Mouse (Mus musculus) intestine, postnatal 0 days (tissue): ENCODE measurements at regions not wholly inside any gene's neighbourhood (a gene's known extent, or its start where the extent isn't known, plus 50 kb on each side); places are given as distances from the start of the nearest gene placed in this dataset.

Experiments used
- ATAC-seq: fragments of 200-750 bp; cut with Nextera tagmentation; 2 replicates; pipeline ENCODE4 v1.8.0; 2017; ENCODE audit warnings: mild to moderate bottlenecking, moderate TSS enrichment, moderate library complexity
- H3K27ac ChIP-seq: fragments of 300-500 bp; sonication (generic); 2 replicates; pipeline ENCODE4 v1.5.1; 2014; ENCODE audit warnings: mild to moderate bottlenecking, low read depth, low read length, moderate library complexity
- H3K27me3 ChIP-seq: fragments of 300-500 bp; sonication (generic); replicated peaks from 2 replicates; pipeline ENCODE4 v1.6.1; 2014; ENCODE audit warnings: low read length, mixed read lengths; ENCODE audit not compliant: control insufficient read depth, insufficient read depth
- H3K36me3 ChIP-seq: fragments of 300-500 bp; sonication (generic); 2 replicates; pipeline ENCODE4 v1.6.1; 2014; ENCODE audit warnings: mild to moderate bottlenecking, moderate library complexity; ENCODE audit not compliant: control insufficient read depth, insufficient read depth
- H3K4me1 ChIP-seq: fragments of 300-500 bp; sonication (generic); replicated peaks from 2 replicates; pipeline ENCODE4 v1.6.1; 2014; ENCODE audit warnings: antibody characterized with exemption, low read length, mixed read lengths; ENCODE audit not compliant: control insufficient read depth, insufficient read depth
- H3K4me2 ChIP-seq: fragments of 300-500 bp; sonication (generic); replicated peaks from 2 replicates; pipeline ENCODE4 v1.6.1; 2014; ENCODE audit warnings: low read depth, mild to moderate bottlenecking, moderate library complexity
- H3K4me3 ChIP-seq: fragments of 300-500 bp; sonication (generic); 2 replicates; pipeline ENCODE4 v1.5.1; 2014; ENCODE audit warnings: low read depth, low read length
- H3K9ac ChIP-seq: fragments of 300-500 bp; sonication (generic); 2 replicates; pipeline ENCODE4 v1.6.1; 2014; ENCODE audit warnings: mild to moderate bottlenecking, low read depth, low read length
- H3K9me3 ChIP-seq: fragments of 300-500 bp; sonication (generic); 2 replicates; pipeline ENCODE4 v1.6.1; 2016; ENCODE audit warnings: mixed run types; ENCODE audit not compliant: control insufficient read depth
- CTCF ChIP-seq: sonication (generic); IDR thresholded peaks from 2 replicates; pipeline ENCODE4 v1.5.1; 2016; ENCODE audit warnings: low read depth, mild to moderate bottlenecking, control low read depth, antibody characterized with exemption, moderate library complexity
- WGBS: fragments of 180-500 bp; shearing (Covaris S2); extraction: QIAGEN DNeasy Blood & Tissue Kit; methylation state at CpG from one replicate; pipeline ENCODE4 v1.1.7; 2014; 5-methylcytosine and 5-hydroxymethylcytosine counted together

GRCm38 (mm10) chr4:50235476-50235875 is 389.9 kb upstream of the Grin3a start:
- no peak overlapping the region for H3K4me3 ChIP-seq
- no peak overlapping the region for H3K27ac ChIP-seq
- ATAC-seq, result no peak
- no peak overlapping the region for H3K4me2 ChIP-seq
- H3K36me3 ChIP-seq, result no peaks in the 10 kb centered on the region
- no peak overlapping the region for H3K9ac ChIP-seq
- no peaks in the 10 kb centered on the region for H3K9me3 ChIP-seq
- TF ChIP-seq CTCF, result no peak
- H3K4me1 ChIP-seq, result no peaks in the 10 kb centered on the region
- WGBS, result 85% methylated on average over 3 of the region's 3 CpGs
- H3K27me3 ChIP-seq, result no peaks in the 10 kb centered on the region

GRCm38 (mm10) chr4:50203348-50203747 is 357.8 kb upstream of the Grin3a start:
- Histone ChIP-seq H3K27ac (no peak overlapping the region), H3K4me1 (no peaks in the 10 kb centered on the region), H3K9ac (no peak overlapping the region), H3K4me3 (no peak overlapping the region), H3K36me3 (no peaks in the 10 kb centered on the region), H3K4me2 (no peak overlapping the region), H3K9me3 (no peaks in the 10 kb centered on the region), H3K27me3 (no peaks in the 10 kb centered on the region)
- WGBS, result 50% methylated on average over 3 of the region's 3 CpGs
- ATAC-seq, result no peak
- TF ChIP-seq CTCF, result no peak

- no peaks in the 10 kb centered on the region for H3K36me3 ChIP-seq
- no peak overlapping the region for H3K4me2 ChIP-seq
- no peak overlapping the region for H3K9ac ChIP-seq
- TF ChIP-seq CTCF, result no peak
- no peak for ATAC-seq
- H3K27me3 ChIP-seq, result no peaks in the 10 kb centered on the region
- no peaks in the 10 kb centered on the region for H3K9me3 ChIP-seq
- H3K4me1 ChIP-seq, result no peaks in the 10 kb centered on the region
- no peak overlapping the region for H3K27ac ChIP-seq
- no peak overlapping the region for H3K4me3 ChIP-seq
These were observed 331.7 kb upstream of the Grin3a start for GRCm38 (mm10) chr4:50177196-50177595.

- no peak overlapping the region for H3K4me3 ChIP-seq
- no peaks in the 10 kb centered on the region for H3K9me3 ChIP-seq
- H3K27ac ChIP-seq, result no peak overlapping the region
- WGBS, result 87% methylated on average over 2 of the region's 2 CpGs
- H3K4me1 ChIP-seq, result no peaks in the 10 kb centered on the region
- no peaks in the 10 kb centered on the region for H3K27me3 ChIP-seq
- ATAC-seq, result no peak
- no peak overlapping the region for H3K4me2 ChIP-seq
- H3K9ac ChIP-seq, result no peak overlapping the region
- no peaks in the 10 kb centered on the region for H3K36me3 ChIP-seq
- no peak for TF ChIP-seq CTCF
These were observed 331.1 kb upstream of the Grin3a start for GRCm38 (mm10) chr4:50176656-50177055.

DNA sequence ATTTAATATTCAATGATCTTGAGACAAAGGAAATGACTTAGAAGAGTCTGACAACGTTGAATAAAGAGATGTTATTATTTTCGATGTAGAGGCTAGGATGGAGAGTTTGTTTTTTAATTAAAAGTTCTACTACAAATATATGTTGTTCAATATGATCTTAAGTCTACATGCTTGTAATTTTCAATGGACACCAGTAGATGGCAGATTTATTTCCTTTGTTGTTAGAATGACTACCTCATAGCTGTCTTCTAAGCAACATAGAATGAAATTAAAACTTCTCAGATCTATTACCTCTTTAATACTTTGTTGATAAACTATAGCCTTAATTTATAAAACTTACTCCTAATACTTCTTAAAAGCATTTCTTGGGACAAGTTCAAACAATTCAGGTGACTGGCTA is 315.3 kb upstream of the Grin3a start:
- Histone ChIP-seq H3K36me3 (no peaks in the 10 kb centered on the region), H3K27me3 (no peaks in the 10 kb centered on the region), H3K4me1 (no peaks in the 10 kb centered on the region), H3K4me3 (no peak overlapping the region), H3K9ac (no peak overlapping the region), H3K9me3 (no peaks in the 10 kb centered on the region), H3K4me2 (no peak overlapping the region), H3K27ac (no peak overlapping the region)
- no peak for ATAC-seq
- WGBS, result 61% methylated on average over 2 of the region's 2 CpGs
- no peak for TF ChIP-seq CTCF

DNA sequence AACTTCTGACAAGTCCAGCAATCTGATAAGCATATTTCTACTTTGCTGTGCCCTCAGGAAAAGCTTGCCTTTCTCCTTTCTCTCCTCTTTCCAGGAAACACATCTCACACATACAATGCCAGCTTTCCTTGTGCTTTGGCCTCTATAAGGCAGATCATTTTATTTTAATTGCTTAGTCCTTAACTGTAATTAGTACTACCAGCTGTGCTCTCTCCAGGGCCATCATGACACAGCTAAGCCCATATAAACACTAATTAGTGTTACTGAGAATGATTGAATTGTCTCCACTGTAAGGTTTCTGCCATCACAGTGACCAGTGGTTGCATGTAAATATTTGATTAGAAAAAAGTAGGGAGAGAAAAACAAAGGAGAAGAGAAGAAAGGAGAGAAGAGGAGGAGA is 300.4 kb upstream of the Grin3a start:
- H3K27ac ChIP-seq, result no peak overlapping the region
- H3K4me2 ChIP-seq, result no peak overlapping the region
- no peaks in the 10 kb centered on the region for H3K36me3 ChIP-seq
- no peak overlapping the region for H3K4me3 ChIP-seq
- TF ChIP-seq CTCF, result no peak
- ATAC-seq, result no peak
- H3K9me3 ChIP-seq, result no peaks in the 10 kb centered on the region
- H3K27me3 ChIP-seq, result no peaks in the 10 kb centered on the region
- H3K4me1 ChIP-seq, result no peaks in the 10 kb centered on the region
- H3K9ac ChIP-seq, result no peak overlapping the region

- Histone ChIP-seq H3K4me3 (no peak overlapping the region), H3K36me3 (no peaks in the 10 kb centered on the region), H3K4me2 (no peak overlapping the region), H3K4me1 (no peaks in the 10 kb centered on the region), H3K27me3 (no peaks in the 10 kb centered on the region), H3K9ac (no peak overlapping the region), H3K9me3 (no peaks in the 10 kb centered on the region), H3K27ac (no peak overlapping the region)
- TF ChIP-seq CTCF, result no peak
- ATAC-seq, result no peak
- WGBS, result 61% methylated on average over 1 of the region's 1 CpGs
These were observed 284.7 kb upstream of the Grin3a start for GRCm38 (mm10) chr4:50130262-50130661.
